Mouse (Mus musculus) lung, postnatal 0 days (tissue): Measurements from ENCODE around the gene Alkbh2.

ENCODE experiments used
- CTCF ChIP-seq: IDR thresholded peaks from 2 replicates; pipeline ENCODE4 v1.5.1; 2016; ENCODE audit warnings: antibody characterized with exemption, mild to moderate bottlenecking
- EP300 ChIP-seq: IDR thresholded peaks from 2 replicates; pipeline ENCODE4 v1.6.1; 2016; ENCODE audit warnings: antibody characterized with exemption, mild to moderate bottlenecking, control low read depth

DNA sequence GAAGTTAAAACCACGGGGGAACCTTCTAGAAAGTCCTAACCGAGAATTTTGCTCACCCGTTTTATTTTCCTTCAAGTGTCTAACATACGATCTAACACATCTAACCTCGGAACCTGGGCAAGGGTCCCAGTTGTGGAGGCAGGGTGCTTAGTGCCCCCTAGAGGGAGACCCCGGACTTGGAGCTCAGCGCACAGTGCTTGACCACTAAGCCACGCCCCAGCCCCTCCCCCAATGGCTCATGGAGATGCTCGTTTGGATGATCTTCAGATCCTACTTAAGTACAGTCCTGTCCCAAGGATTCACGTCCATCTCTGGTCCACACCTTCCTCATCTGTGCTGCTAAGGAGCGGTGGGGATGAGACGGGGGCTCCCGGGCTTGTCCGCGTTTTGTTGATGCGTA lies 46.6 kb upstream of the Alkbh2 start:
- TF ChIP-seq CTCF (peak; percentile 58), EP300 (no peak)
